Comparison of ENCODE assay signal across 16 mouse cellular contexts in the genomic region with DNA sequence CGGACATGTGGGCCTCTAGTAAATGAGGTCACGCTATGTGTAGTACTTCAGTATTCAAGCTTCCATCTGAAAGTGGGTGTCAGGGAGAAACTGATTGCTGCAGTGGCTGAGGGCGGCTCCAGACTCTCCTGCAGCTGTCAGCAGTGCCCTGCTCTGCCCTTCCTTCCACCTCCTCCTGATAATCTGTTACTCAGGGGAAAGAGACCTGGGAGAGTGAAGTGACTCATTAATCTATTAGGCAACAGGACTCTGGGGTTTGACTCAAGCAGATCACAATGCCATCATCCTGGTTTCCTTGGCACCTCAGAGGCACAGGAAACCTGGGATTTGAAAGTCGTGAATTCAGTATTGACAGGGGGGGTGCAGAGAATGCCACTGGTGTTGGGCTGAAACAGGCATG.
A peak's percentile ranks its signal among the peaks of the same experiment; 100 is the strongest.
DNase-seq lines count a peak whose midpoint lies in the region; ATAC-seq and TF ChIP-seq lines count a peak whose summit lies in the region.
"Had no signal": no experiment of that assay in that cellular context is flagged by ENCODE, and none has a peak within 500 bp of the region (broad histone marks: within the 10 kb centered on the region; RNA-seq: fewer than 3 reads in every experiment).

No protein-coding gene starts in this region.

- H3K4me1 ChIP-seq in forebrain, embryonic 10.5 days = peaks cover 8% of the 10 kb centered on the region; the same call in 1 of the 2 replicates
- no peaks in the 10 kb centered on the region for H3K4me1 ChIP-seq in forebrain, embryonic 14.5 days (ENCODE audit: control insufficient read depth, insufficient read depth, low read length)
- no peaks in the 10 kb centered on the region for H3K4me1 ChIP-seq in intestine, embryonic 15.5 days (replicated peaks)
- H3K4me1 ChIP-seq in stomach, postnatal 0 days (replicated peaks; ENCODE audit: control insufficient read depth, insufficient read depth) = no peaks in the 10 kb centered on the region; the same call in 1 of the 2 replicates
- H3K4me1 ChIP-seq: forebrain, embryonic 13.5 days; liver, embryonic 13.5 days; midbrain, embryonic 13.5 days; neural tube, embryonic 12.5 days had no signal

- WGBS in forebrain, embryonic 10.5 days = 72% methylated on average over 4 of the region's 4 CpGs
- 71% methylated on average over 4 of the region's 4 CpGs for WGBS in forebrain, embryonic 14.5 days
- 47% methylated on average over 4 of the region's 4 CpGs for WGBS in intestine, embryonic 15.5 days
- whole genome bisulfite sequencing in stomach, postnatal 0 days = 60% methylated on average over 4 of the region's 4 CpGs

- ATAC-seq in forebrain, embryonic 14.5 days = no peak
- ATAC-seq in intestine, embryonic 15.5 days = peak; percentile 86
- peak; percentile 87 for ATAC-seq in stomach, postnatal 0 days (ENCODE audit: low FRiP score, low TSS enrichment)
- ATAC-seq in erythroblast, adult 5-6 weeks (replicated peaks; ENCODE audit: low FRiP score, poor library complexity, severe bottlenecking) = no peak
- ATAC-seq: forebrain, embryonic 13.5 days; midbrain, embryonic 13.5 days had no signal

- peak overlapping the region; percentile 11; the same call in 1 of the 2 replicates for H3K27ac ChIP-seq in forebrain, embryonic 10.5 days
- no peak overlapping the region for H3K27ac ChIP-seq in forebrain, embryonic 14.5 days (ENCODE audit: low read depth, low read length)
- H3K27ac ChIP-seq in layer of hippocampus, adult 2 months = no peak overlapping the region
- H3K27ac ChIP-seq in intestine, embryonic 15.5 days = no peak overlapping the region
- no peak overlapping the region for H3K27ac ChIP-seq in stomach, postnatal 0 days (replicated peaks)
- H3K27ac ChIP-seq: forebrain, embryonic 13.5 days; kidney, postnatal 0 days; liver, embryonic 13.5 days; midbrain, embryonic 13.5 days; neural tube, embryonic 12.5 days had no signal

- H3K36me3 ChIP-seq in forebrain, embryonic 10.5 days (replicated peaks) = no peaks in the 10 kb centered on the region
- H3K36me3 ChIP-seq in forebrain, embryonic 14.5 days (ENCODE audit: control insufficient read depth, insufficient read depth, low read length) = no peaks in the 10 kb centered on the region
- H3K36me3 ChIP-seq in intestine, embryonic 15.5 days = no peaks in the 10 kb centered on the region
- no peaks in the 10 kb centered on the region for H3K36me3 ChIP-seq in stomach, postnatal 0 days (ENCODE audit: control insufficient read depth, insufficient read depth, low read length)
- H3K36me3 ChIP-seq: liver, embryonic 13.5 days; midbrain, embryonic 13.5 days; neural tube, embryonic 12.5 days had no signal

- no peak for TF ChIP-seq EP300 in stomach, postnatal 0 days (optimal IDR thresholded peaks at IDR 0.05)

- DNase-seq in forebrain, embryonic 10.5 days (ENCODE audit: extremely low spot score, low spot score) = no peak
- DNase-seq in forebrain, embryonic 14.5 days (ENCODE audit: low spot score) = no peak
- DNase-seq in layer of hippocampus, adult 2 months (ENCODE audit: low spot score in 2 of 2) = peak; percentile 0 to 11
- DNase-seq in layer of hippocampus, adult 9-10 months (ENCODE audit: low spot score) = no peak
- DNase-seq in stomach, postnatal 0 days (ENCODE audit: low spot score) = peak; percentile 20
- DNase-seq in right cerebral cortex, postnatal 36 days (ENCODE audit: low spot score in 2 of 2) = no peak
- DNase-seq: cerebellum, adult 18-20 months; gastrocnemius, postnatal 10 days; liver, embryonic 13.5 days; lung, postnatal 4 days had no signal

- TF ChIP-seq CTCF in layer of hippocampus, adult 2 months (conservative IDR thresholded peaks at IDR 0.05) = no peak
- TF ChIP-seq CTCF in stomach, postnatal 0 days (IDR thresholded peaks at IDR 0.05; ENCODE audit: low read depth) = no peak

- no peak overlapping the region for H3K4me3 ChIP-seq in forebrain, embryonic 10.5 days
- no peak overlapping the region for H3K4me3 ChIP-seq in forebrain, embryonic 14.5 days (ENCODE audit: low read depth, low read length)
- H3K4me3 ChIP-seq in layer of hippocampus, adult 2 months = no peak overlapping the region
- H3K4me3 ChIP-seq in intestine, embryonic 15.5 days (replicated peaks) = no peak overlapping the region
- H3K4me3 ChIP-seq in stomach, postnatal 0 days (ENCODE audit: low read depth, low read length) = no peak overlapping the region
- H3K4me3 ChIP-seq: forebrain, embryonic 13.5 days; liver, embryonic 13.5 days; midbrain, embryonic 13.5 days; neural tube, embryonic 12.5 days had no signal

- H3K27me3 ChIP-seq in forebrain, embryonic 10.5 days (ENCODE audit: poor library complexity, severe bottlenecking) = no peaks in the 10 kb centered on the region
- no peaks in the 10 kb centered on the region for H3K27me3 ChIP-seq in forebrain, embryonic 14.5 days (replicated peaks; ENCODE audit: control insufficient read depth, insufficient read depth, low read length)
- no peaks in the 10 kb centered on the region for H3K27me3 ChIP-seq in intestine, embryonic 15.5 days (replicated peaks)
- no peaks in the 10 kb centered on the region for H3K27me3 ChIP-seq in stomach, postnatal 0 days (ENCODE audit: control insufficient read depth, insufficient read depth, low read length)
- H3K27me3 ChIP-seq: forebrain, embryonic 13.5 days; liver, embryonic 13.5 days; midbrain, embryonic 13.5 days; neural tube, embryonic 12.5 days had no signal

- H3K9me3 ChIP-seq in forebrain, embryonic 10.5 days = no peaks in the 10 kb centered on the region
- H3K9me3 ChIP-seq in forebrain, embryonic 14.5 days (replicated peaks; ENCODE audit: control insufficient read depth, low read length) = no peaks in the 10 kb centered on the region
- H3K9me3 ChIP-seq in intestine, embryonic 15.5 days = no peaks in the 10 kb centered on the region
- no peaks in the 10 kb centered on the region for H3K9me3 ChIP-seq in stomach, postnatal 0 days (ENCODE audit: control insufficient read depth, low read length)
- H3K9me3 ChIP-seq: forebrain, embryonic 13.5 days; liver, embryonic 13.5 days; midbrain, embryonic 13.5 days; neural tube, embryonic 12.5 days had no signal

- H3K4me2 ChIP-seq in forebrain, embryonic 14.5 days (ENCODE audit: low read length) = no peak overlapping the region
- H3K4me2 ChIP-seq in intestine, embryonic 15.5 days (replicated peaks) = no peak overlapping the region
- H3K4me2 ChIP-seq in stomach, postnatal 0 days (replicated peaks; ENCODE audit: low read depth) = no peak overlapping the region
- H3K4me2 ChIP-seq: forebrain, embryonic 13.5 days; liver, embryonic 13.5 days; midbrain, embryonic 13.5 days; neural tube, embryonic 12.5 days had no signal

- no peak overlapping the region for H3K9ac ChIP-seq in forebrain, embryonic 14.5 days (ENCODE audit: low read length)
- H3K9ac ChIP-seq in intestine, embryonic 15.5 days = no peak overlapping the region
- H3K9ac ChIP-seq in stomach, postnatal 0 days (ENCODE audit: low read length) = no peak overlapping the region
- H3K9ac ChIP-seq: forebrain, embryonic 13.5 days; liver, embryonic 13.5 days; midbrain, embryonic 13.5 days; neural tube, embryonic 12.5 days had no signal

Comparison
In these comparisons a context has a peak if more than half of its experiments do, and no peak if none do; other contexts are left out.
1. DNase-seq: peak in layer of hippocampus, adult 2 months (2 of 2) and stomach, postnatal 0 days (single experiment); none in forebrain, embryonic 10.5 days (single experiment), forebrain, embryonic 14.5 days (single experiment), layer of hippocampus, adult 9-10 months (single experiment) and right cerebral cortex, postnatal 36 days (0 of 2).
2. ATAC-seq: peak in intestine, embryonic 15.5 days (single experiment) and stomach, postnatal 0 days (single experiment); none in forebrain, embryonic 14.5 days (single experiment) and erythroblast, adult 5-6 weeks (single experiment).